Mouse (Mus musculus) adipose tissue, adult 10 weeks (tissue): ENCODE data around the gene Tex30. TPM values are rescaled to one million over a fixed set of nuclear protein-coding genes. Genes with fewer than 3 reads are reported as not detected.

Experiments used
- polyA plus RNA-seq: library from polyadenylated mRNA; stranded (reverse); fragments of 350-450 nt; fragmentation: Illumina TruSeq; extraction: RNeasy Lipid Tissue Mini Kit (QIAGEN cat#74804); gene quantifications from one replicate; pipeline ENCODE4 v1.2.3, GENCODE M21; 2014; ENCODE audit warnings: low read depth, low replicate concordance

Gene Tex30
- 10.4 TPM for polyA plus RNA-seq

GRCm38 (mm10) chr1:44102259-44102717, at the start of gene Tex30:
TSS of gene Tex30 (minus strand) at chr1:44102441.

GRCm38 (mm10) chr1:44147563-44148381, 45.5 kb upstream of the Tex30 start, which contains the start of gene Ercc5:
TSS of gene Ercc5 (plus strand) at chr1:44147744.

GRCm38 (mm10) chr1:44118239-44119054, 16.2 kb upstream of the Tex30 start, which contains the start of the genes Kdelc1 and Bivm:
TSS of gene Kdelc1 (minus strand) at chr1:44118808.
TSS of gene Bivm (plus strand) at chr1:44118957.

DNA sequence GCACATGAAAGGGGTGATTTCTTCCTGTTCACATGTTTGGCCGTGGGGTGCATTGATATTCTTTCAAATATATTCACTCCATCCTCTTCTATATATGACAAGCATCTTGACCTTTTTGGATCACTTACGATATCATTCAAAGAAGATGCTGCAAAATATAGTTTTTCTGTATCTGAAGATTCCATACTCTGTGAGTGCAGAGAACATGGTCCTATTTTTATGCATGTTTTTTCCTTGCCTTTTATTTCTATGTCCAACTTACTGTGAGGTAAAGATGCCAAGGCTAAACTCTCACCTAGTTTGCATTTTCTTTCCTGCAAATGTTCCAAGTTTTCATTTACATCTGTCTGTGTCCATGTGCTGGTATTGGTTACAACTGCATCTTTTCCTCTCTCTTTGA, 40.4 kb downstream of the Tex30 start, which contains the start of gene Gm8251:
Gene Gm8251 (minus strand): TSS at position 101 of the 400 bp plus-strand sequence.

Other genes starting within 250 kb of the Tex30 start
- 26.1 TPM for gene Tpp2, start 168.8 kb downstream of the Tex30 start, polyA plus RNA-seq
- gene Mettl21c, start 82.4 kb downstream of the Tex30 start, polyA plus RNA-seq: not detected
- 0.25 TPM for gene Gm8251, start 40.5 kb downstream of the Tex30 start, polyA plus RNA-seq
- gene Kdelc1, start 16.4 kb upstream of the Tex30 start, polyA plus RNA-seq: 12.2 TPM
- gene Bivm, start 16.5 kb upstream of the Tex30 start, polyA plus RNA-seq: 17.1 TPM
- gene Ercc5, start 45.3 kb upstream of the Tex30 start, polyA plus RNA-seq: 14.4 TPM
- not detected for gene Mettl21e, start 116.5 kb upstream of the Tex30 start, polyA plus RNA-seq